Mouse (Mus musculus): ENCODE measurements at regions not wholly inside any gene's neighbourhood (a gene's known extent, or its start where the extent isn't known, plus 50 kb on each side); places are given as distances from the start of the nearest gene placed in this dataset.

GRCm38 (mm10) chr13:28740158-28740670 is 213.3 kb downstream of the Sox4 start:
- TF ChIP-seq CTCF (IDR thresholded peaks at IDR 0.05; ENCODE audit: low read depth) (no peak), EP300 (IDR thresholded peaks at IDR 0.05; ENCODE audit: low read depth) (no peak)
